Mouse (Mus musculus): ENCODE results near the gene Lgmn.

DNA sequence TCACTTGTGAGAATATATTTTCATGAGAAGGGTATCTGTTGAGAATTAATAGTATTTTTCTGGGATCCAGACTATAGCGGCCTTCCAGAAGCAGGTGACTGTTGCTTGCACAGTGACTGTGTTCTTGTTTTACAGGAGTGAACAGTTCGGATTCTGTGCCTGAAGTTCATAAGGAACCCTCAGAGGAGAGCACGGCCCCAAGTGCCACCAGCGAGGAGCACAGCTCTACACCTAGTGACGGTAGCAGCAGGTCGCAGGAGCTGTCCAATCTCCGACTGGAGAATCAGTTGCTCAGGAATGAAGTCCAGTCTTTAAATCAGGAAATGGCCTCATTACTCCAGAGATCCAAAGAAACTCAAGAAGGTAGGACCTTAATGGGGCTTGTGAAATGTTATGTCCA, 34.8 kb upstream of the Lgmn start:
- TF ChIP-seq CTCF (IDR thresholded peaks at IDR 0.05; ENCODE audit: low read depth) (no peak), EP300 (IDR thresholded peaks at IDR 0.05; ENCODE audit: low read depth) (no peak)

Data from liver, embryonic 14.5 days (tissue).